Mouse (Mus musculus): ENCODE results near the gene Hif1an. TPM values are rescaled to one million over a fixed set of nuclear protein-coding genes. Genes with fewer than 3 reads are reported as not detected.

Gene Hif1an
- 10 to 100 TPM; 25.7 to 30.6 (median 28.8) TPM for total RNA-seq (2022)

DNA sequence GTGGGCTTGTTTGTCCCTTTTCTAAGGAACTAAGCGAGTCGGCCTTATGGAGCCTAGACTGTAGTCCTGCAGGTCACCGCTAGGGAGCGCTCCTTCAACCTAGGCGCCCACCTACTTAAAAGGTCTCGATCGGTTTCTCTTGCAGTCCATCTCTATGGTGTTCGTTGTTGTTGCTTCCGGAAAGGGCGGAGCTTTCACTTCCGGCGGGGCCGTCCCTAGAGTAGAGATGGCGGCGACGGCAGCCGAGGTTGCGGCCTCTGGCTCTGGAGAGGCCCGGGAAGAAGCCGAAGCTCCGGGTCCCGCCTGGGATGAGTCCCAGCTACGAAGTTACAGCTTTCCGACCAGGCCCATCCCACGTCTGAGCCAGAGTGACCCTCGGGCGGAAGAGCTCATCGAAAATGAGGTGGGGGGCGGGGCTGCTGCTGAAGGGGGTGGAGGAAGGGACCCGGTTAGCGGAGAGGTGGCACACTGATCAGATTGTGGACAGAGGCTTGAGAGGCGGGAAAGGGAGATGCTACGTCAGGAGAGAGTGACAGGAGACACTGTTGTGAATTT lies at the start of gene Hif1an:
Gene Hif1an (plus strand): TSS at position 199 of the 555 bp plus-strand sequence.
- DNase-seq (ENCODE audit: low spot score in 2 of 2) = peak; percentile 92 to 93

DNA sequence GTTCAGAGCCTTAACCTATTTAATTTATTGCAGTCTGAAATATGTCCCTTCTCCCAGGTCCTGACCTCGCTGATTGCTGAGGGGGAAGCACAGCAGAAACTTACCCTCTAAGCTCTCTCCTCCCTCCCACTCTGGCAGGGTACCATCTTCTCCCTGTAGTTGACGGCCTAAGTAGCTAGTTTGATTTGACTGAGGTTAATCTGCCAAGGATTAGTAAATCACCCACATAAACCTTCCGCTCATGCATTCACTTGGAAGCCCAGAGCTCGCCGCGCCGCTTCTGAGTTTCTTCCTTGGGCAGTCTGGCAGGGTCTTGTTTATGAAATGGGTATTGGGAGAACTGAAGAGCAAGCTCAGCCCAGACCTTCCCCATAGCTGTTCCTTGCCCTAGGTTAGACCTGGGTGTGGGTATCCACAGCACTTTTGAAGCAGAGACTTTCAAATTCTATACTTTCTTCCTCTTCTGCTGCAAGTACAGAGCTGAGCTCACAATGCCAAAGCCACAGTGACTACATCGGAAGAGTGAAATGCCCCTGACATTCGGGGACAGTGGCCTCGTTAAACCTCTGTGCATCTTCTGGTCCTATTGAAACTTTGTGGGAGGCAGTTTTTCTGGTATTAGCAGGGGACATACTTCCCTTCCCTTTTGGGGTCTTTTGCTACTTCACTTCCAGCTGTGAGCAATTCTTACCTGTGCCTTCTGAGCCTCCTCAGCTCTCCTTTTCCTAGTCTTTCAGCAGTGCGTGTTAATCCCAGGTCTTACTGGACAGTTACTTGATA lies 49.4 kb upstream of the Hif1an start:
- no peak for DNase-seq (ENCODE audit: low spot score in 2 of 2)

DNA sequence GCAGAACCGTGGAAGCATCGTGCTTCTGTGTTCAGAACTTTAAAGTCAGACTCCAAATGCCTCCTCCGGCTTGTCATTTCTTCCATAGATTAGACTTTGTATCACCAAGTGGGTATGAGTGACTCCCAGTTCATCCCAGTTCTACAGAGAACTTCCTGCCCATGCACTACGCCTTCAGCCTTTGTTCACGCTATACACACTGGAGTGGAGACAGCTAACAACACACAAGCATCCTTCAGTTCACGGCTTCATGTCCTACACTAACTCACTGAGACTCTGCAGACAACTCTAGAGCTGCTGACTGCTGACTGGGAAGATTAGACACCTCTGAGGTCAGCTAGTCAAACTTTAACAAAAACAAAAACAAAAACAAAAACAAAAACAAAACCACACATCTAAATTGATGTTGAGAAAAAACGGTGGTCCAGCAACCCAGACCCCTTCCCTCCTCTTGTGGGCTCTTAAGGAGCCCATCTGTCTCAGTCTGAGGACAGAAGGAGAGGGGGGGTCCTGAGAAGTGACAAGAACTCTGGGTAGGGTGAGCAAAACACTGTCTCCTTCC lies 48.6 kb upstream of the Hif1an start:
- DNase-seq (ENCODE audit: low spot score in 2 of 2) = no peak

DNA sequence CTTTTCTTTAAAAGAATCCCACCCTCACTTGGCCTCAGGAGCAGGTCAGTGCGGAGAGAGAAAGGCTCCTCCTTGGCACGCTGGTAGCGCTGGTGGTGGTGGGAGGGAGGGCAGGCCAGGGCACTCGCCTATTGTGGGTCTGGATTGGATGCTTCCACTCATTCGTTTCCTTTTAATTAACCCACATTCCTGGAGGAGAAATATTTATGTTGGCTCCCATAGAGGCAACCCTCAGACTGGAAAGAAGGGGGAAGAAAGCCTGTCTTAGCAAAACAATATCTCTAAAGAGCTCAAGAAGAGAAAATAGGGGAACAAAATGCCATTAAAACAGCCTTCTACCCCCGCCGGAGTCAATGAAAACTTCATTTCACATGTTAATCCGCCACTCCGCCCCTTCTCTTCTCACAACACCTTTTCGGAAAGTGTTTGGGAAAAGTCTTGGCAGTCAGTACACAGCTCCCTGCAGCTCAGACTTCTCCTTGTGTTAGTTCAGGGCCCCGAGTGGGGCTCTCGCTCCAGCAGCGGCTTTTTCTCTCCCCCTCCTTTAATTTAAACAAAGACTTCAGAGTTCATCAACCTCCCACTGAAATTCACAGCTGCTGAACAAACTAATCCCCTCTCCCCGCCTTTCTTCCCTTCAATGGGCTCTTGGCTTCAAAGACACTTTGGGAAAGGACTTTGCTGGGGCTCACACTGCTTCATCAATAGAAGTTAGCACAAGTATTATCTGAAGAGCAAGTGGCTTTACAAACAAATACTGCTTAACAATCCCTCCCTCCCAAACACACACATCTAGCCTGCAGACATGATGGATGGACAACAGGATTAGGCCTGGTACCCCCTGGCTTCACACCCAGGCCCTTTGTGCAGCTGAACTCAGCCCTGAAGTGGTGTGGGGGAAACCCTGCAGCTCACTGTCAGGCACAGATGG lies 47.9 kb upstream of the Hif1an start:
- no peak for DNase-seq (ENCODE audit: low spot score in 2 of 2)

DNA sequence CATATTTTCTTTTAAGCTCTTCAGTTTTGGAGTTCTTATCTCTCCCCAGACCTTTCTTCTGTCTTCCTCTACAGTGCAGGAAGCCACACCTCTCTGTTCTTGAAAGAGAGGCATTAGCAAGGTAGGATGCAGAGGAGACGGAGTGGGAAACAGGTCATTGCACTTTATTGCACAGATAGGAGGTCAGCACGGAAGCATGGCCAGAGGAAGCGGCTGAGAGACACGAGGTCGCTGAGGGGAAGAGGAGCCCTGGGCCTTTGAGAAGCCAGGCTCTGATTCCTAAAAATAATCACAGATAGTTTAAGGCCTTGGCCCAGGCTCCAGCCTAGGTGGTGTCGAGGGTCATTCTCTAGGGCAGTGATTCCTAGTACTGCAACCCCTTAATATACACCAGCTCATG lies 46.9 kb upstream of the Hif1an start:
- DNase-seq (ENCODE audit: low spot score in 2 of 2) = no peak

DNA sequence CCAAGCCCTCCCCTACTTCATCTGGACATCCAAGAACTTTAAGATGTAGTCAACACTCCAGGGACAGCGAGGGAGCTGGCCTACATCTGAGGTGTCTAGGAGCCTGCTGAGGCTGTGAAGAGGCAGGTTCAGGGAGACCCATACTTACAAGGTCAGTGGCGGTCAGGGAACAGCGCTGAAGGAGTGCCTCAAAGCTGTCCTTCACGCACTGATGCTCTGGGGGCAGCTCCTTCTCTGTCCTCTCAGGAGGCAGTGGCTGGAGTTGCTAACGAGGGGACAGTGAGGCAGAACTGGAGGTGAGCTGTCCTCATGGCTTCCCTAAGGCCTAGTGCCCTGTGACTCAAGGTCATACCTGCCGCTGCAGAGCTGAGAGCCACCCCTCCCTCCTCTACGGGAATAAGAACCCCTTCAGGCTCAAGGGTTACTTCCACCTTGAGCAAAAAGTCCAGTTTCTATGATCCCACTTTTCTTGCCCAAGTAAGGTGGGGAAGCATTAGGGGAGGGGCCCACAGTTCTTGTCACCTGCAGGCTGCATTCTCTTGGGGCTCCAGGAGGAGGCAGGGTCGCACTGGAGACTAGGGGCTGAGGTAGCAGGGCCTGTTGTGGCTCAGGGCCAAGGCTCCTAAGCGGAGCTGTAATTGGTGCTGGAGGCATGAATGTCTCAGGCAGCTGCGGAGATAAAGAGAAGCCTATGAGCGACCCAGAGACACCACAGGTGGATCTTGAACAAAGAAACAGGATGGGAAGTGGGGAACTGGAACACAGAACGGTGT lies 44.5 kb upstream of the Hif1an start:
- DNase-seq (ENCODE audit: low spot score in 2 of 2) = no peak

DNA sequence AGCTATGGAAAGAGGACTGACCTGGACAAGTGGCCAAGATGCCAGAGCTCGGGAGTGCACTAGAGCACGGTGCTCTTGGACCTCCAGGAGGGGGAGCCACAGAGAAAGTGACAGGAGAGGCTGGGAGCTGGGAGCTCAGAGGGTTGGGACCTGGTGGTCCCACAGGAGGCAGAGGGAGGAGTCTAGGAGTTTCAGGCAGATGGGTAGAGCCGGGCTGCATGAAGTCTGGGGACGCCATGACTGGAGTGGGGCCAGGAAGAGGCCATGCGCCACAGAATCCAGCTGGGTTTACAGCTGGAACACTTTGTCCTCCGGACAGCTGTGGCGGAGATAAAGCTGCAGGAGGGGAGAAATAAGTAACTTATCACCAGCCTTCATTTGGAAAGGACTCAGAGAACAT lies 43.5 kb upstream of the Hif1an start:
- DNase-seq (ENCODE audit: low spot score in 2 of 2) = no peak

DNA sequence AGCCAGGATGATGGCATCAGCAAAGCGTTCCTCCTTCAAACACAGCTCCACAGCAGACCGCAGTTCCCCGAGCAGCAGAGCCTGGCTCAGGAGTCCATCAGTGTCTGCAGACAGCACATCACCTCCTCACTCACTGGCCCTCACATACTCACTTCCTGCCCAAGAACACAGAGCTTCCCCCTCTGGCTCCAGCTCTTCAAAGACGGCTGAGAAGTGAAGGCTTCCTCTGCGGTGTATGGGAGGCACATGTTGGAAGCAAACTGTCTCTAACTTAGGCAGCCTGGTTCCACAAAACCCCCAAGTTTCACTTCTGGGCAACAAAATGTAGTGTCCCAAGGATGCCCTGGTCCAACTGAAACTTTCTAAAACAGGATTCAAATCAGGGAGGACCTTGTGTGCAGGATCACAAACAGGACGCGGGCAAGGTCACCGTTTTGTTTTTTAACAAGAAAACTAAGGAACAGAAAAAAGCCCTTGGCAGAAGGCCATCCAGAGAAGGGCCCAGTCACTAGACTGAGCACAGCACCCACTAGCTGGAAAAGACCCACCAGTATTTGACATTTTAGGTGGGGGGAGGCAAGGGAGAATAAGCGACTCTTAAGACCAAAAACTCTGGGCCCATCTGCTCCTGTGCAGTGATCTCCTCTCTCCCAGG lies 37.0 kb upstream of the Hif1an start:
- no peak for DNase-seq (ENCODE audit: low spot score in 2 of 2)

DNA sequence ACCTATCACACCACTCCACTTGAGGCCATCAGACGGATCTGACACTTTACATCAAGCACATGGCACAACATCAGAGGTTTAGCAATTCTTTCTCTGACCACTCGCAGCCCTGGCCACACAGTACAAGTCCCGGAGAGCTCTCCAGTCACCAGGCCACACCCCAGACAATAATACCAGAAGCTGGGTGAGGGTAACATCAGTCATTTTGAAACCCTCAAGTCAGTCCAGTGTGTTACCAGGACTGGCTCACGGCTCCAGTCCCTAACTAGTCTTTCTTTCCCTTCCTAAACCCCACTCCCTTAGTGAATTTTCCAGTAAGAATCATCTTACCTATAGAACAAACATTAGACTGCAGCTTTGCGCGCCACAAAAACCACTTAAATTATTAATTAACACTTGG lies 32.6 kb upstream of the Hif1an start:
- DNase-seq (ENCODE audit: low spot score in 2 of 2) = no peak

DNA sequence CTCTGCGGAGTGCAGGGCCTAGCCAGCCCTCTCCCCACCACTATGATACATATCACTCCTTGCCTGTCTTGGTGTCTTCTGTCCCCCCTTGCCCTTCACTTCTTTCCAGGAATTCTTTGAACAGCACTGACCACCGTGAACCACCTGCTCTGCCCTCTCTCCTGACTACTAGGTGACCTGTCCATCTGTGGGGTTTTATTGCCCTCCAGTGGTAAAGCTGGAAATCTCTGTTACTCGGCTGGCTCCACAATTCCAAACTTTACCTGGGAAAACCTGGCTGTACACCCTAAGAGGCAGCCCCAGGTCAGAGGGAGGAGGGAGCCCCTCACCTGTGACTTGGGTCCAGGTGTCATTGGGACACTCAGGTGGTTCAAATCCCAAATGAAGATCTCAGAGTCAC lies 27.3 kb upstream of the Hif1an start:
- DNase-seq (ENCODE audit: low spot score in 2 of 2) = no peak

DNA sequence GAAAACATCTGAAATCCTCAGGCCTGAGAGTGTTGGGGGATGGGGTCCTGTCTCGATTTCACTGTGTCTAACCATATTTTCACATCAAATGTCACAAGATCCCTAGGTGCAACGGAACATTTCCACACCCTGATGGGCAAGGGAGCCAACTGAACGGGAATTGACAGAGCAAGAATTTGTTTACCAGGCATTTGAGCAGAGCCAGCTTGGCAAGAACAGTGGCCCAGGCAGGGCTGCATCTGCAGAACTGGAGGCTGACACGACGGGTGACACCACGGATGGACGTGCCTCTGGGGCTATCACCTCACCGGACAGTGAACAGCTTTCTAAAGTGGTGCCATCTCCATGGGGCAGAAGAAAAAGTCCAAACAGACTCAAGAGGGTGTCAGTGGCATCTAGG lies 25.2 kb upstream of the Hif1an start:
- no peak for DNase-seq (ENCODE audit: low spot score in 2 of 2)

DNA sequence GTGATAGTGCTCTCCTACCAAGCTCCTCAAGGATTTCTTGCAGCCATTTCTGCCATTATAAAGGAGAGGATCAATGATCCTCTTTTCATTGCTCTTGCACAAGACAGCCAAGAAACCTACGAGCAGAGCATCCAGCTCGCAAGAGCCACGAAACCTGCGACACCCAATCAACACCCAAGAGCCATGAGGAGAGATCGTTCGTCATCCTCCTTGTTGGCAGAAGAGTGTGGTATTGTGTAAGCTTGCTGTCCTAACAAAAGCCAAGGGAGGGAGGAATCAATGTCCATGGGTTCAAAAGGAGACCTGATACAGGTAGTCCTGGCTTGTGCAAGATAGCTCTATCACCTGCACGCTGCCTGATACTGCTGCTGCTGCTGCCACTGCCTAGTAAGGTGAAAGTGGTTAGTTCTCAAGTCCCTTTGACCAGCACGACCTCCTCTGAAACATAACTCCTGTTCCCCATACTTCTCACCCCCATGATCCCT lies 19.9 kb upstream of the Hif1an start:
- no peak for DNase-seq (ENCODE audit: low spot score in 2 of 2)

DNA sequence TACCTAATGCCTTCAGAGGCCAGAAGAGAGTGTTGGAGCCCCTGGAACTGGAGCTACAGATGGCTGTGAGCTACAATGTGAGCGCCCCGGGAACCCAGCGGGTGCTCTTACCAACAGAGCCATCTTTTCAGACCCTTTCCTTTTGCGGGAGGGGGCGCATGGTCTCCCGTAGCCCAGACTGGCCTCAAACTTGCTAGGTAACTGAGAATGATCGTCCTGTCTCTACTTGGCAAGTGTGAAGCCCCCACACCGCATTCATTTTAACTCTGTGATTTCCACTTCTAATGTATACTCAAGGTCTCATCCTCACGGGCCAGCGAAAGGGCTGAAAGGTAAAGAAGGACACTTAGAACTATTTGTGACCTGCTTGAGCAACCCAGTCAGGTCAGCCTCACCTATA lies 18.3 kb upstream of the Hif1an start:
- no peak for DNase-seq (ENCODE audit: low spot score in 2 of 2)

DNA sequence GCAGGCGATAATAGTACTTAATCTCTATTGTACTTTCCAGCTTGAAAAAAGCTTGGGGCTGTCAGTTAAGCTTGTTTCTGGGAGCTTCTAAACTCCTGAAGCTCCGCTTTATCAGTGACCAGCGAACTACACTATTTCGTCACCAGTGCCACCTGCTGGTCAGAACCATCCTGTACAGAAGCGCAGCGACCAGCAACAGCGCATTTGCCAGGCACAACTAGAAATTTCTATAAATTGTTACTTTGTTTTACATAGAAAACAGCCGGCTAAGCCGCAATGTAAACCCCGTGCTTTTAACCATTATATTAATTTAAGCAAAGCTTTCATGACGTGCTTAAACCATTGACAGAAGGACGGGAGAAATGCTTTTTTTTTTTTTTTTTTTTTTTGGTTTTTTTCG lies 17.9 kb upstream of the Hif1an start:
- DNase-seq (ENCODE audit: low spot score in 2 of 2) = peak in 1 of 2 experiments; percentile 32

DNA sequence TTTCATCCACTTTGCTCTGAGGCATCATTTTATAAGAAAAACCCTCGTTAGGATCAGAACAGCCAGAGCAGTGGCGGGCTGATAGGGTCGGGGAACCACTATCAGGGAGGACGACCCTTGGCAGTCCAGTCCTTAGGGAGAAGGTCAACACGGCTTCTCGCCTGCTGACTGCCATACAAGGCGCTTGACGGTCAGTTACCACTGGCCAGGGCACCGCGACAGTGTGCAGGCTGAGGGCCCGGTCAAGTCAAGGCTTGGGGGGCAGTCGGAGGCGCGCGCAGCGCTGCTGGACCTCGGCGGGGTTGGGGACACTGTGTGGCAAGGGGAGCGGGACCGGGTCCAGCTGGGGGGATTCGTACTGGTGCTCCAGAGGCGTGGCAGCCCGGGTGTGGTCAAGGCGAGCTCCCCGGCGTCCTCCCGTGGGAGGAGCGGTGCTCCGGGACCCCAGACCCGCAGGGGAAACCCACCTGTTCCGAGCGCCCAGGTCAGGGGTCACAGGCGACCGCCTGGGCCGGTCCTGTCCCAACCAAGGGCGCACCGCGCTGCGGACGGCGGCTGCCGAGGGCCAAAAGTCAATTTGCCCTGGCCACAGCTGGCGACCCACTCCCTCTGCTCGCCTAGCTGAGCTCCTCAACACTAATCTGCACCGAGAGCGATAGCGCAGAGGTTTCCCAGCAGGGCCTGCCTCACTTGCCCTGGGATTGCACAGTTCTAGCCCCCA lies 17.2 kb upstream of the Hif1an start, which contains the start of gene Sec31b:
Gene Sec31b (minus strand): TSS at position 544 of the 721 bp plus-strand sequence.
- DNase-seq (ENCODE audit: low spot score in 2 of 2) = no peak

DNA sequence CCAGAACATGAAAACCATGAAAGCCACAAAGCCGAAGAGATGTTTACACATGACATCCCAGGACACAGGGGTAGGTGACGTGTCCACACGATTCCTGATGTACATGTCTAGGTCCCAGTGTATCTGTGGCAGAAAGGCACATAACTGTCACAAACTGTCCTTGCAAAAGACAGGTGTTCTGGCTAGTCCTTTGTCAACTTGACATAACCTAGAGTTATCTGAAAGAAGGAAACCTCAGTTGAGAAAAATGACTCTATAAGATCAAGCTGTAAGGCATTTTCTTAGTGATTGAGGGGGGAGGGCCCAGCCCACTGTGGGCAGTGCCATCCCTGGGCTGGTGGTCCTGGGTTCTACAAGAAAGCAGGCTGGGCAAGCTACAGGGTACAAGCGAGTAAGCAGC lies 9.9 kb upstream of the Hif1an start, which contains the start of gene Gm20538:
Gene Gm20538 (minus strand): TSS at position 101 of the 400 bp plus-strand sequence.
- no peak for DNase-seq (ENCODE audit: low spot score in 2 of 2)

DNA sequence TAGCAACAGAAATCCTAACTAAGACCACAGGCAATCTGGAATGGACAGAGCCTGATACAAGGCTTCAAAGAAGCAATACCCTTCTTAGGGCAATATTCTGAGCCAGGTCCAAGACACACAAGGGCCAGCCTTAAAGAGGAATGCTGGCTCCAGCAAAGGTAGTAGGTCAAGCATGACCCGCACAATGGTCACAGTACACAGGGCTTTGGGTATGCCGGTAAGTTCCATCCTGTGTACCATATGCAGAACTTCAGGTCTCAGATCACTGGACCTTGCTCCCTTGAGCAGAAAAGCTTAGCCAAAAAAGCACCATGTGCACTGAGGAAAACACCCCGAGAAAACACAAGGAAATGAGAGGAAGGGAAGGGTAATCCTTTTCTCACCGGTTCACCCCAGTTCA lies 9.4 kb upstream of the Hif1an start:
- DNase-seq (ENCODE audit: low spot score in 2 of 2) = no peak

DNA sequence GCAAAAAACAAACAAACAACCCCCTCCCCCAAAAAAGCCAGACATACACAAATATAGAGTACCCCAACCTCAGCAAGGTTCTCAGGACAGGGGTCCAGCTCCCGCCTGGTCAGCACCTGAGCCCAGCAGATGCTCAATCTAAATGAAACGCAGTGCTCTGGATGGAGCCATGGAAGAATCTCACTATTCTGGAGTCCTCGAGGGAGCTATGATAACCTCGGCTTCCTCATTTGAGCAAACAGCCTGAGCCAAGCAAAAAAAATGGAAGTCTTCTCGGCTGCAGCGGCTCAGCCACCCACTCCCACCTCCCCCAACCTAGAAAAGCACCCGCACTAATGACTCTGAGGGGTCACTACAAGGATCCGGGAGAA lies 8.2 kb upstream of the Hif1an start:
- DNase-seq (ENCODE audit: low spot score in 2 of 2) = no peak

DNA sequence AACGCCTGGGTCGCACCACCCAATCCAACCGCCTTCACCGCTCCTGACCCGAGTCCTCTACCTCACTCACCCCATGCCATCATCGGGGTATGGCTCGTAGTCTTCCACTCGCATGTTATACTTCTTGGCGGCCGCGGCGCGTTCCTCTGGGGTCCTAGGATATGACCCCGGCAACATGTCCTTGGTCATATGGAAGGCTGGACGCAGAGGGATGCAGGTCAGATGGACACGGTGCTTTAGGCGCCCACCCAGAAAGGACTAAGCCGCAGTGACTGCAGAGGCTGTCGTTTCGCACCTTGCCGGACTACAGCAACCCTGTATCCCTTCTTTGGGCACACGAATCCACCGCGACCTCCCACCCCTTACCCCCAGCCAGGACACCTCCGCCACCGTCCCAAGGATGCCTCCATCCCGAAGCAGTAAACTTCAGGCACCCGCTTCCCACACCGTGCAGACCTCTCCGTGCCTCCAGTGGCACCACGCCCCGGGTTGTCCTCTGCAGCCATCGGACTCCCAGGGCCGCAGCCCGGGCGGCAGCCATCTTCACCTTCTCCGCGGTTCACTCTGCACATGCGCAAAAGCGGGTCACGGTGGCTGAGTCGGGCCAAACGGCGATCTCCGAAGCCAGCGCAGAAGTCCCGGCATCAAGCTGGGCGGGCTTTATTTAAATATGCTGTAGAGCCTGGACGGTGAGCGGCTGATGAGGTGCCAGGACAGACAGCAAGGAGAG lies 7.6 kb upstream of the Hif1an start, which contains the start of gene Ndufb8:
Gene Ndufb8 (minus strand): TSS at position 580 of the 730 bp plus-strand sequence.
- peak; percentile 87 to 97 for DNase-seq (ENCODE audit: low spot score in 2 of 2)
